In genomic region chr17:47482401-47482800, GRCm38 (mm10) we compare ENCODE assay signal across 8 mouse cellular contexts. TPM values are rescaled to one million over a fixed set of nuclear protein-coding genes. Genes with fewer than 3 reads are reported as not detected.
DNase-seq lines count a peak whose midpoint lies in the region; ATAC-seq lines count a peak whose summit lies in the region.

No protein-coding gene starts in this region.

- no peak overlapping the region for H3K4me3 ChIP-seq in forebrain, embryonic 14.5 days (ENCODE audit: low read depth, low read length)
- H3K4me3 ChIP-seq in forebrain, embryonic 16.5 days (replicated peaks; ENCODE audit: low read length): no peak overlapping the region
- no peak overlapping the region for H3K4me3 ChIP-seq in liver, embryonic 11.5 days (ENCODE audit: low read depth, low read length)

- no peaks in the 10 kb centered on the region for H3K4me1 ChIP-seq in forebrain, embryonic 14.5 days (ENCODE audit: control insufficient read depth, insufficient read depth, low read length)
- H3K4me1 ChIP-seq in forebrain, embryonic 16.5 days (replicated peaks; ENCODE audit: control insufficient read depth, insufficient read depth, low read length): 0 out of 2 replicates have a peak, but pooled peaks cover 2% of the 10 kb centered on the region
- peaks cover 25% of the 10 kb centered on the region for H3K4me1 ChIP-seq in liver, embryonic 11.5 days (replicated peaks; ENCODE audit: control insufficient read depth, insufficient read depth, low read length)

- H3K9ac ChIP-seq in forebrain, embryonic 14.5 days (ENCODE audit: low read length): no peak overlapping the region
- no peak overlapping the region for H3K9ac ChIP-seq in forebrain, embryonic 16.5 days (replicated peaks; ENCODE audit: low read depth, low read length)
- H3K9ac ChIP-seq in liver, embryonic 11.5 days (ENCODE audit: low read depth, low read length): no peak overlapping the region

- no peaks in the 10 kb centered on the region for H3K27me3 ChIP-seq in forebrain, embryonic 14.5 days (replicated peaks; ENCODE audit: control insufficient read depth, insufficient read depth, low read length)
- no peaks in the 10 kb centered on the region for H3K27me3 ChIP-seq in forebrain, embryonic 16.5 days (replicated peaks; ENCODE audit: control insufficient read depth, insufficient read depth, low read length)
- H3K27me3 ChIP-seq in liver, embryonic 11.5 days (replicated peaks; ENCODE audit: control insufficient read depth, insufficient read depth, low read length): no peaks in the 10 kb centered on the region

- H3K4me2 ChIP-seq in forebrain, embryonic 14.5 days (ENCODE audit: low read length): no peak overlapping the region
- no peak overlapping the region for H3K4me2 ChIP-seq in forebrain, embryonic 16.5 days (ENCODE audit: low read length)
- no peak overlapping the region for H3K4me2 ChIP-seq in liver, embryonic 11.5 days

- no peak for ATAC-seq in forebrain, embryonic 14.5 days
- no peak for ATAC-seq in forebrain, embryonic 16.5 days
- no peak for ATAC-seq in liver, embryonic 11.5 days (replicated peaks; ENCODE audit: low FRiP score)
- peak; percentile 62 for ATAC-seq in erythroblast, adult 5-6 weeks (replicated peaks; ENCODE audit: low FRiP score, poor library complexity, severe bottlenecking)

- H3K36me3 ChIP-seq in forebrain, embryonic 14.5 days (ENCODE audit: control insufficient read depth, insufficient read depth, low read length): 0 out of 2 replicates have a peak, but pooled peaks cover 2% of the 10 kb centered on the region
- no peaks in the 10 kb centered on the region for H3K36me3 ChIP-seq in forebrain, embryonic 16.5 days (ENCODE audit: control insufficient read depth, insufficient read depth)
- H3K36me3 ChIP-seq in liver, embryonic 11.5 days (ENCODE audit: control insufficient read depth, insufficient read depth, low read length): no peaks in the 10 kb centered on the region

- 32% methylated on average over 2 of the region's 2 CpGs for WGBS in forebrain, embryonic 14.5 days
- WGBS in forebrain, embryonic 16.5 days: 23% methylated on average over 2 of the region's 2 CpGs
- WGBS in liver, embryonic 11.5 days: 39% methylated on average over 2 of the region's 2 CpGs

- no peaks in the 10 kb centered on the region for H3K9me3 ChIP-seq in forebrain, embryonic 14.5 days (replicated peaks; ENCODE audit: control insufficient read depth, low read length)
- H3K9me3 ChIP-seq in forebrain, embryonic 16.5 days (ENCODE audit: control insufficient read depth, low read length): no peaks in the 10 kb centered on the region
- no peaks in the 10 kb centered on the region for H3K9me3 ChIP-seq in liver, embryonic 11.5 days (ENCODE audit: control insufficient read depth, low read length)

- peak; percentile 59 for DNase-seq in forebrain, embryonic 14.5 days (ENCODE audit: low spot score)
- peak; percentile 84 for DNase-seq in liver
- DNase-seq in liver, embryonic 11.5 days (ENCODE audit: low spot score): no peak
- peak; percentile 45 for DNase-seq in T-cell, adult 2 months (ENCODE audit: low spot score)
- DNase-seq in lung, postnatal 25 days (ENCODE audit: low spot score): peak; percentile 75
- peak; percentile 69 for DNase-seq in testis, postnatal 14 days (ENCODE audit: low spot score)

- H3K27ac ChIP-seq in forebrain, embryonic 14.5 days (ENCODE audit: low read depth, low read length): no peak overlapping the region
- no peak overlapping the region for H3K27ac ChIP-seq in forebrain, embryonic 16.5 days (ENCODE audit: low read length)
- no peak overlapping the region for H3K27ac ChIP-seq in liver, embryonic 11.5 days (ENCODE audit: low read depth, low read length)

RNA-seq across cellular contexts. Expression of gene Taf8, which starts 19.7 kb away (rescaled TPM):
- 24.0 and 25.9 TPM in 2 replicates for polyA plus RNA-seq in forebrain, embryonic 14.5 days (2014; fragmentation: Nextera tagmentation; extraction: Ambion mirVana)
- 24.9 and 25.7 TPM in 2 replicates for polyA plus RNA-seq in forebrain, embryonic 16.5 days (2015; fragmentation: Nextera tagmentation; extraction: Ambion mirVana)
- polyA plus RNA-seq in liver, embryonic 11.5 days (2014; fragmentation: Nextera tagmentation; extraction: Ambion mirVana): 20.7 and 21.3 TPM in 2 replicates
- 34.5 and 36.5 TPM in 2 replicates for total RNA-seq in erythroblast, adult 5-6 weeks (2015; ENCODE audit: low replicate concordance)
- 47.1 and 67.9 TPM in 2 replicates for total RNA-seq in erythroblast, adult 5-6 weeks (2017; ENCODE audit: low replicate concordance)

RNA-seq across cellular contexts. Expression of gene Ccnd3, which starts 22.4 kb away (rescaled TPM):
- polyA plus RNA-seq in forebrain, embryonic 14.5 days (2014; fragmentation: Nextera tagmentation; extraction: Ambion mirVana): 60.6 and 67.2 TPM in 2 replicates
- polyA plus RNA-seq in forebrain, embryonic 16.5 days (2015; fragmentation: Nextera tagmentation; extraction: Ambion mirVana): 58.5 and 66.0 TPM in 2 replicates
- polyA plus RNA-seq in liver, embryonic 11.5 days (2014; fragmentation: Nextera tagmentation; extraction: Ambion mirVana): 525 and 530 TPM in 2 replicates
- total RNA-seq in erythroblast, adult 5-6 weeks (2015; ENCODE audit: low replicate concordance): 85.3 and 115 TPM in 2 replicates
- 64.3 and 65.9 TPM in 2 replicates for total RNA-seq in erythroblast, adult 5-6 weeks (2017; ENCODE audit: low replicate concordance)

RNA-seq across cellular contexts. Expression of gene 1700001C19Rik, which starts 45.2 kb away (rescaled TPM):
- polyA plus RNA-seq in forebrain, embryonic 14.5 days (2014; fragmentation: Nextera tagmentation; extraction: Ambion mirVana): 0.61 and 0.69 TPM in 2 replicates
- polyA plus RNA-seq in forebrain, embryonic 16.5 days (2015; fragmentation: Nextera tagmentation; extraction: Ambion mirVana): 0.55 and 0.86 TPM in 2 replicates
- 0.52 and 0.96 TPM in 2 replicates for polyA plus RNA-seq in liver, embryonic 11.5 days (2014; fragmentation: Nextera tagmentation; extraction: Ambion mirVana)
- not detected in 2 replicates for total RNA-seq in erythroblast, adult 5-6 weeks (2015; ENCODE audit: low replicate concordance)
- total RNA-seq in erythroblast, adult 5-6 weeks (2017; ENCODE audit: low replicate concordance): not detected in 2 replicates

RNA-seq across cellular contexts. Expression of gene AI661453, which starts 46.0 kb away (rescaled TPM):
- polyA plus RNA-seq in forebrain, embryonic 14.5 days (2014; fragmentation: Nextera tagmentation; extraction: Ambion mirVana): 0.18 TPM in 1 of 2 replicates, not detected in the other
- polyA plus RNA-seq in forebrain, embryonic 16.5 days (2015; fragmentation: Nextera tagmentation; extraction: Ambion mirVana): 0.19 and 0.22 TPM in 2 replicates
- polyA plus RNA-seq in liver, embryonic 11.5 days (2014; fragmentation: Nextera tagmentation; extraction: Ambion mirVana): 0.22 and 0.23 TPM in 2 replicates
- 0.63 TPM in 1 of 2 replicates, not detected in the other for total RNA-seq in erythroblast, adult 5-6 weeks (2015; ENCODE audit: low replicate concordance)
- 0.70 TPM in 1 of 2 replicates, not detected in the other for total RNA-seq in erythroblast, adult 5-6 weeks (2017; ENCODE audit: low replicate concordance)
